Mouse (Mus musculus): ENCODE data around the gene Il22ra1. TPM values are rescaled to one million over a fixed set of nuclear protein-coding genes. Genes with fewer than 3 reads are reported as not detected.

Gene Il22ra1
- polyA plus RNA-seq, 1 experiment from 2014 or later, result not detected

DNA sequence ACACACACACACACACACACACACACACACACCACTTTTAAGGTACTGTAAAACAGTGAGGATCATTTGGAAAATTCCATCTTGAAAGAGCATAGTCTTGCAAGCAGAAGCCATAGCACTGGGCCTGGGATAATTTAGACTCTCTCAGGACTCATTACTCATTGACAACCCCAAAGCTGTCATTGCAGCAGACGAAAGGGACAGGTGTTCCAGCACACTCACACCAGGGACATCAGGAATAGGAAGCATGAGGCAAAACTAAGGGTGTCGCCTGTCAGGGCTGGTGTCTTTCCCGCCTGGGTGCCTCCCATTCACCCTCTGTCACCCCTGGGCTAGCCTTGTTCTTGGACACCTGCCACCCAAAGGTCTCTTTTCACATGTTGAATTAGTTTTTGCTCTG lies 8.9 kb downstream of the Il22ra1 start:
- no peaks in the 10 kb centered on the region for H3K4me1 ChIP-seq
- WGBS, result 72% methylated on average over 3 of the region's 3 CpGs
- no peak overlapping the region for H3K4me3 ChIP-seq
- no peak for ATAC-seq (ENCODE audit: insufficient number of reproducible peaks, insufficient read depth, low FRiP score, low TSS enrichment)
- no peaks in the 10 kb centered on the region for H3K36me3 ChIP-seq
- no peak overlapping the region for H3K4me2 ChIP-seq (replicated peaks)
- peaks cover 5% of the 10 kb centered on the region; the same call in 1 of the 2 replicates for H3K9me3 ChIP-seq
- H3K27me3 ChIP-seq, result no peaks in the 10 kb centered on the region
- no peak overlapping the region for H3K9ac ChIP-seq
- H3K27ac ChIP-seq, result no peak overlapping the region

- H3K36me3 ChIP-seq, result no peaks in the 10 kb centered on the region
- H3K4me3 ChIP-seq, result no peak overlapping the region
- no peak overlapping the region for H3K27ac ChIP-seq
- no peak overlapping the region for H3K4me2 ChIP-seq (replicated peaks)
- H3K9ac ChIP-seq, result no peak overlapping the region
- H3K27me3 ChIP-seq, result no peaks in the 10 kb centered on the region
- ATAC-seq (ENCODE audit: insufficient number of reproducible peaks, insufficient read depth, low FRiP score, low TSS enrichment), result no peak
- 0 out of 2 replicates have a peak, but pooled peaks cover under 1% of the 10 kb centered on the region for H3K4me1 ChIP-seq
- H3K9me3 ChIP-seq, result peaks cover 5% of the 10 kb centered on the region; the same call in 1 of the 2 replicates
- 63% methylated on average over 5 of the region's 5 CpGs for WGBS
Measured at GRCm38 (mm10) chr4:135738237-135738636, 10.3 kb downstream of the Il22ra1 start.

DNA sequence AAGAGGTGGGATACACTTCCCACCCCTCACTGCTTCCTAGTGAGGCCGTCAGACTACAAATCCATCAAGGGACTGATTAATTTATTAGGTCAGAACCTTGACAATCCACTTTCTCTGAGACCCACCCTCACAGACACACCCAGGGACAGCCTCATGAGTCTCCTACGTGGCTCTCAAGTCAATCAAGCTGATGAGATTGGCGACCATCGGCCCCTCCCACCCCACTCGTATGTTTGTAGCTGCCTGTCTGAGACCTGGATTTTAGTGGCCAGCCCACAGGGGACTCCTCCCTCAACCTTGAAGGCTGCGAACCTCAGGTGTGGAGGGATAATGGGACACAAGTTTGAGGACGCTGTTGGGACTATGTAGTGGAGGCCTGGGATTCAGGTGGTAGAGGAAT lies 11.2 kb downstream of the Il22ra1 start:
- no peak for ATAC-seq (ENCODE audit: insufficient number of reproducible peaks, insufficient read depth, low FRiP score, low TSS enrichment)
- Histone ChIP-seq H3K4me2 (replicated peaks) (no peak overlapping the region), H3K27ac (no peak overlapping the region), H3K9me3 (peaks cover 5% of the 10 kb centered on the region; the same call in 1 of the 2 replicates), H3K9ac (no peak overlapping the region), H3K27me3 (peaks cover 4% of the 10 kb centered on the region; the same call in 1 of the 2 replicates), H3K4me3 (no peak overlapping the region), H3K36me3 (no peaks in the 10 kb centered on the region), H3K4me1 (peaks cover 8% of the 10 kb centered on the region)
- WGBS, result 71% methylated on average over 7 of the region's 7 CpGs

GRCm38 (mm10) chr4:135739672-135740071 lies 11.7 kb downstream of the Il22ra1 start:
- peaks cover 9% of the 10 kb centered on the region for H3K4me1 ChIP-seq
- no peak for ATAC-seq (ENCODE audit: insufficient number of reproducible peaks, insufficient read depth, low FRiP score, low TSS enrichment)
- no peak overlapping the region for H3K4me2 ChIP-seq (replicated peaks)
- no peak overlapping the region for H3K9ac ChIP-seq
- H3K27me3 ChIP-seq, result peaks cover 4% of the 10 kb centered on the region; the same call in 1 of the 2 replicates
- no peak overlapping the region for H3K4me3 ChIP-seq
- H3K9me3 ChIP-seq, result peaks cover 5% of the 10 kb centered on the region; the same call in 1 of the 2 replicates
- WGBS, result 93% methylated on average over 14 of the region's 14 CpGs
- no peaks in the 10 kb centered on the region for H3K36me3 ChIP-seq
- H3K27ac ChIP-seq, result no peak overlapping the region

GRCm38 (mm10) chr4:135743520-135743919 lies 15.5 kb downstream of the Il22ra1 start:
- no peak overlapping the region for H3K4me3 ChIP-seq
- no peaks in the 10 kb centered on the region for H3K36me3 ChIP-seq

DNA sequence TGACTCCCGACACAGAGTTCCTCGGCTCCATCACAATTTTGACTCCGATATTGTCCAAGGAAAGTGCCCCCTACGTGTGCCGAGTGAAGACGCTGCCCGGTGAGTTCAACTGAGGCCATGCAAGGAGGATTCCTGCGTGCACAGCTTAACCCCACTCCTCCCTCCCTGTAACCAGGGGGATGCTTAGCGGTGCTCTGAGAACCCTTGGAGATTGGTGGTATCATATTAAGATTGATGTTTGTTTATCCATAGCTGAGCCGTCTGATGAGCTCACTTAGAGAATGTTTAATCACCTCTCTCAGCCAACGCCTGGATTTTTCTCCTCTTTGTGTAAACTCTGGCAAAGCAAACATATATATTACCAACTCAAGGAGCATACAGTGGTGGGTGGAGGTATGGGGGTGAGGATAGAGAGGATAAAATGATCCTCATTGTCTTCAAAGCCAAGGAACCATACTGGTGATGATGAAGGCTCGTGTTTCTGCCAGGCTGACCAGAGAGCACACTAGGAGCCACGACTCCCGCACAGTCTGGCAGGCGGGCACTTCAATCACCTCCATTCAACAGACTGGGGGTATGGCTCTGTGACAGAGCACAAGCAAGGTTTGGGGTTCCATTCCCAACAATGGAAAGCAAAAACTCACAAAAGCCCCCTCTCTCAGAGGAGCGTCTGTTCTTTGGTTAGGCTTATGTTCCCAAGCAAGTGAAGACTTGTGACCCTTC lies 16.9 kb downstream of the Il22ra1 start:
- Histone ChIP-seq H3K4me1 (peaks cover 18% of the 10 kb centered on the region), H3K36me3 (no peaks in the 10 kb centered on the region), H3K4me2 (replicated peaks) (no peak overlapping the region), H3K4me3 (no peak overlapping the region), H3K9ac (no peak overlapping the region), H3K27me3 (peaks cover 4% of the 10 kb centered on the region; the same call in 1 of the 2 replicates), H3K27ac (no peak overlapping the region; the same call in 1 of the 2 replicates), H3K9me3 (no peaks in the 10 kb centered on the region)
- no peak for ATAC-seq (ENCODE audit: insufficient number of reproducible peaks, insufficient read depth, low FRiP score, low TSS enrichment)
- 54% methylated on average over 16 of the region's 16 CpGs for whole genome bisulfite sequencing

More at GRCm38 (mm10) chr4:135743520-135743919, 15.5 kb downstream of the Il22ra1 start:
- Histone ChIP-seq H3K9me3 (no peaks in the 10 kb centered on the region), H3K4me2 (replicated peaks) (no peak overlapping the region), H3K27ac (no peak overlapping the region), H3K27me3 (peaks cover 4% of the 10 kb centered on the region; the same call in 1 of the 2 replicates), H3K9ac (no peak overlapping the region), H3K4me1 (peaks cover 18% of the 10 kb centered on the region)
- ATAC-seq (ENCODE audit: insufficient number of reproducible peaks, insufficient read depth, low FRiP score, low TSS enrichment), result no peak
- WGBS, result 30% methylated on average over 6 of the region's 6 CpGs

DNA sequence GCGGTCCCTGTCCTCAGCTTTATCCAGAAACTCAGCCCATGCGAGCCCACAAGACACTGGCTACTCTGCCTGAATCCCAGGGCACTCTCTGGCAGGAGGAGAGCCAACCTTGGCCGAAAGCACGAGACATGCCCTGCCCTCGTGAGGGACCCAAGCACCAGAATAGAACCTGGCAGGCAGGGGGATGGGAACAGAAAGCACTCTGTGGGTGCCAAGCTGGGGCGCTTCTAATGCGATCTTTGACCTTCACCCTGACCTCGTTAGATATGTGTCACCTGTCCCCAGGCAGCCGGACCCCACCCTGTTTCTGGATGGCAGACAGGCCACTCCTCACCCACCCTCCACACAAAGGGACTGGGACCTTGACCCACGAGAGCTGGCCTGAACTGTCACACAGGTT lies 17.6 kb downstream of the Il22ra1 start:
- no peaks in the 10 kb centered on the region for H3K9me3 ChIP-seq
- H3K9ac ChIP-seq, result no peak overlapping the region
- H3K27me3 ChIP-seq, result peaks cover 4% of the 10 kb centered on the region; the same call in 1 of the 2 replicates
- no peak overlapping the region for H3K27ac ChIP-seq
- H3K36me3 ChIP-seq, result no peaks in the 10 kb centered on the region
- no peak overlapping the region for H3K4me3 ChIP-seq
- no peak for ATAC-seq (ENCODE audit: insufficient number of reproducible peaks, insufficient read depth, low FRiP score, low TSS enrichment)
- H3K4me1 ChIP-seq, result peaks cover 18% of the 10 kb centered on the region
- H3K4me2 ChIP-seq (replicated peaks), result no peak overlapping the region
- 80% methylated on average over 10 of the region's 10 CpGs for WGBS

- WGBS, result 75% methylated on average over 8 of the region's 8 CpGs
Measured at GRCm38 (mm10) chr4:135750896-135751295, 22.9 kb downstream of the Il22ra1 start.

GRCm38 (mm10) chr4:135752106-135752778 lies 24.3 kb downstream of the Il22ra1 start:
- H3K27ac ChIP-seq, result no peak overlapping the region
- ATAC-seq (ENCODE audit: insufficient number of reproducible peaks, insufficient read depth, low FRiP score, low TSS enrichment), result no peak
- peaks cover 9% of the 10 kb centered on the region; the same call in 1 of the 2 replicates for H3K9me3 ChIP-seq
- no peaks in the 10 kb centered on the region for H3K27me3 ChIP-seq
- no peak overlapping the region for H3K4me3 ChIP-seq
- no peak overlapping the region for H3K9ac ChIP-seq
- H3K4me1 ChIP-seq, result no peaks in the 10 kb centered on the region
- 79% methylated on average over 7 of the region's 7 CpGs for WGBS
- H3K4me2 ChIP-seq (replicated peaks), result no peak overlapping the region
- H3K36me3 ChIP-seq, result no peaks in the 10 kb centered on the region

More at GRCm38 (mm10) chr4:135750896-135751295, 22.9 kb downstream of the Il22ra1 start:
- Histone ChIP-seq H3K9ac (no peak overlapping the region), H3K4me2 (replicated peaks) (no peak overlapping the region), H3K4me3 (no peak overlapping the region), H3K27ac (no peak overlapping the region), H3K27me3 (no peaks in the 10 kb centered on the region), H3K36me3 (no peaks in the 10 kb centered on the region), H3K9me3 (peaks cover 9% of the 10 kb centered on the region; the same call in 1 of the 2 replicates), H3K4me1 (no peaks in the 10 kb centered on the region)
- ATAC-seq (ENCODE audit: insufficient number of reproducible peaks, insufficient read depth, low FRiP score, low TSS enrichment), result no peak

DNA sequence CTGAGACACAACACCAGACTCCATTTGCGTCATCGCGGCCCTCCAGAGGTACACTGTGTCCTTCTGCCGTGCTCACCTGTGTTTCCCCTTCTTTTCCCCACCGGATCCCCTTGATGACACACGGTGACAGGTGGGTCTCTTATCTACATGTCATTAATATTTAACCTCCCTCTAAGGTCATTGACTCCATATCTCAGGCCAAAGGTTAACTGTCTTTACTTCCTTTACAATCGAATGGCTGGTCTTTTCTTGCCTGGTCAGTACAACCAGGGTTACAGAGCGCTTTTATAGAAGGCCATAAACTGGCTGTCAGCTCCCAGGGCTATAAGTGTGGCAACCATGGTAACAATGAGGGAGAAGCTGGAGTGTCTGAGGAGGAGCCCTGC lies 24.8 kb downstream of the Il22ra1 start:
- Histone ChIP-seq H3K9me3 (peaks cover 9% of the 10 kb centered on the region; the same call in 1 of the 2 replicates), H3K4me1 (no peaks in the 10 kb centered on the region), H3K27ac (no peak overlapping the region), H3K4me3 (no peak overlapping the region), H3K27me3 (no peaks in the 10 kb centered on the region), H3K4me2 (replicated peaks) (no peak overlapping the region), H3K9ac (no peak overlapping the region), H3K36me3 (no peaks in the 10 kb centered on the region)
- 87% methylated on average over 8 of the region's 8 CpGs for WGBS
- ATAC-seq (ENCODE audit: insufficient number of reproducible peaks, insufficient read depth, low FRiP score, low TSS enrichment), result no peak

DNA sequence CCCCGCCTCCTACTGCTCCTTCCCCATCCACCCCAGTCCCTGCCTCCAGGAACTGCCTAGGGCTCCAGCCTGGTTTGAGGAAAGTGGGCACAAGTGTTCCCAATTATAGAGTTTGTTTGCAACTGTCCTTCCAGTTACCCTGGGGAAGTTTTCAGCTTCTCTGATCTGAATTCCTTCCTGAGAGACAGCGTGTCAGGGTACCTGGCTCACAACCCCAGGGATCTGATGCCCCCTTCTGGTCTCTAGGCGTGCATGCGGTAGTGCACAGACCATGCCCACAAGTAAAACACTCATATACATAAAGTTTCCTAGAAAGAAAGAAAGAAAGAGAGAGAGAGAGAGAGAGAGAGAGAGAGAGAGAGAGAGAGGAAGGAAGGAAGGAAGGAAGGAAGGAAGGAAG lies 30.4 kb downstream of the Il22ra1 start:
- 30% methylated on average over 4 of the region's 4 CpGs for WGBS
- ATAC-seq (ENCODE audit: insufficient number of reproducible peaks, insufficient read depth, low FRiP score, low TSS enrichment), result no peak

DNA sequence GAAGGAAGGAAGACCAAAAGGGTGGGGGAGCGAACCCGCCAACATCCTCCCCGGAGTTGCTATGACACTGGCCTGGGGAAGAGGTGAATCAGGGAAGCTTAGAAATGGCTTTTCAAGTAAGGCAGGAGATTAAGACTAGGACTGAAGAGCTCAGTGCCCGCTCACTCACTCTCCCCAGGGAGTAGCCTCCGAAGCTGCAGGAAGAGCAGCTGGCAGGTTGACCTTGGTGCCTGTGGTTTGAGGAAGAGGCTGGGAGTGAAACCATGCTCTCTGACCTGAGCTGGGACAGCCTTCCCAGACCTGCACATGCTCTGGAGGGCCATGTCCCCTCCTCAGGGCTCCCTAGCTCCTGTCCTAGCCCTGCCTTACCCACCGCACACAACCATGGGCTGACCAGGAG lies 30.9 kb downstream of the Il22ra1 start:
- H3K4me1 ChIP-seq, result no peaks in the 10 kb centered on the region
- H3K9me3 ChIP-seq, result peaks cover 9% of the 10 kb centered on the region; the same call in 1 of the 2 replicates
- H3K27ac ChIP-seq, result no peak overlapping the region
- no peak overlapping the region for H3K4me2 ChIP-seq (replicated peaks)
- H3K4me3 ChIP-seq, result no peak overlapping the region
- H3K36me3 ChIP-seq, result no peaks in the 10 kb centered on the region
- no peak overlapping the region for H3K9ac ChIP-seq
- no peak for ATAC-seq (ENCODE audit: insufficient number of reproducible peaks, insufficient read depth, low FRiP score, low TSS enrichment)
- WGBS, result 38% methylated on average over 6 of the region's 6 CpGs
- no peaks in the 10 kb centered on the region for H3K27me3 ChIP-seq

More for the DNA sequence above, 30.4 kb downstream of the Il22ra1 start:
- no peaks in the 10 kb centered on the region for H3K4me1 ChIP-seq
- no peak overlapping the region for H3K4me3 ChIP-seq
- peaks cover 9% of the 10 kb centered on the region; the same call in 1 of the 2 replicates for H3K9me3 ChIP-seq
- no peak overlapping the region for H3K9ac ChIP-seq
- H3K36me3 ChIP-seq, result no peaks in the 10 kb centered on the region
- no peak overlapping the region for H3K27ac ChIP-seq
- no peak overlapping the region for H3K4me2 ChIP-seq (replicated peaks)
- H3K27me3 ChIP-seq, result no peaks in the 10 kb centered on the region
